Mouse (Mus musculus) right cerebral cortex, adult 2 months (tissue): Measurements from ENCODE around the gene Ankrd66.

Experiments used
- DNase-seq, 2 experiments: peaks; one replicate each; pipeline ENCODE4 v3.0.0; 2021 to 2022; ENCODE audit warnings: low spot score in 2 of 2

Ankrd66 gene

DNA sequence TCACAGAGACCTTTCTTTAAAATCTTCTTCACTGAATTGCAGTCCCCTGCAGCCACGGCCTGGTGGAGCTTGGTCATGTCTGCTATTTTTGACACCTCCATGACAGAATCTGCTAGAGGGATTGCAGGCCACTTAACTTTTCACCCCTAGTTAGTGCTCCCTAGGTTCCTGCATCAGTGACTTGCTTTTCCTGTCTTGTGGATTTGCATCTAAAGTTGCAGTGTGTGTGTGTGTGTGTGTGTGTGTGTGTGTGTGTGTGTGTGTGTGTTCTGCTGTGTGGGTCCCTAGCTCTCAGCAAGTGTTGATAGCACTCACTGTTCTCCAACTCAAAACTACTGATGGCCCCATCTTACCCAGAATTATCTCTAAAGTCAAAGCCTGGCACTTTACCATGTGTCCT is at the start of gene Ankrd66:
Ankrd66 (minus strand) TSS at position 101 of the 400 bp plus-strand sequence.
- no peak for DNase-seq

DNA sequence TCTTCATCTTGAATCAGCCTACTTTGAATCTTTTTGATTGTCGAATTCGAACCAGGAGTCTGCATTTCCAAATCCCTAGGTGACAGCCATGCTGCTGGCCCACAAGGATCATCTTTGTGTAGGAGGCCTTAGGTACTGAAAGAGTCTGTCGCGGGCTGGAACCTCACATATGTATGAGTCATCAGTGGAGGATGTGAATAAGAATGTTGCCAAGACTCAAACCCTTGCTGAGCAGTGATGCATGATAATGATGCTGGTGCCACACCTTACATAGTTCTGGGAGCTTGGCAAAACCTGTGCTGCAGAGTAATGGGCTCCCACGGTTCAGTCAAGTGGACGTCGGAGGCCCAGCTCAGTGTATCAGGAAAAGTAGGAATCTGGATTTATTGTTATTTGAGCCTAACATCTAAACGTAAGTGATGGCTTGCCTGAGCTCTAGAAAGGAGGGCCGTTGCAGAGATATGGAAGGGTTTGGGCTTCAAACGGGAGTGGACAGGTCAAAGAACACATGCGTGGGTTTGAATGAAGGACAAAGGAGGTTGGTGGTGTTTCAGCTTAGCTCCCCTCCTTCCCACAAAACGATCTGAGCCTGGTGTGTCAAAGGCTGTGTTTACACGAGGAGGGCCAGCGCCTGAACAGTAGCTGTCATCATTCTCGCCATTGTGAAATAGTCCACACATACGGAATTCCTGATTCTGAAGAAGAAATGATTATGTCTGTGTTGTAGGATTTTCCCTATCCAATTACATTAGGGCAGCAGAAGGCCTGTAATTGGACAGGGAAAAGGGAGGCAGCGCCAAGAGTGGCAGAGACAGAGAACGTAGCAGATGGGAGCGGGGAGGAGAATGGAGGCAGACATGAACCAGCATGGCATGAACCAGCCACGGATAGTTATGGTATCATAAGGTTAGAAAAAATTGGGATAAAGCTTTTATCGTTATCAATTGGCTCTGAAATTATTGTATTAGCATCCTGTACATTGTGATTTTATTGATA is 49.2 kb upstream of the Ankrd66 start:
- DNase-seq, result peak; percentile 37 to 47

DNA sequence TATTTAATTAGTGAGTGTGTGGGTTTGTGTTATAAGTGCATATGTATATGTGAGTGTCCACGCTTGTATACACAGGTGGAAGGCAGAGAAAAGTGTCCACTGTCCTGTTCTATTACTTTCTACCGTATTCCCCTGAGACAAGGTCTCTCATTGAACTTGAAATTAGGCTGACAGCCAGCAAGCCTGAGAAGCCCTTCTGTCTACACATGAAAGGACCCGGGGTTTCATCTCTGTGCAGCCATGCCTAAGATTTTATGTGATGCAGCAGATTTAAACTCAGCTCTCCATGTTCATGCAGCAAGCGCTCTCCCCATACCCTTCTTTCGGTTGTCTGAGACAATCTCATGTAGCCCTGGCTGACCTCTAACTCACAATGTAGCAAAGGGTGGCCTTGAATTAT is 47.1 kb upstream of the Ankrd66 start:
- no peak for DNase-seq

DNA sequence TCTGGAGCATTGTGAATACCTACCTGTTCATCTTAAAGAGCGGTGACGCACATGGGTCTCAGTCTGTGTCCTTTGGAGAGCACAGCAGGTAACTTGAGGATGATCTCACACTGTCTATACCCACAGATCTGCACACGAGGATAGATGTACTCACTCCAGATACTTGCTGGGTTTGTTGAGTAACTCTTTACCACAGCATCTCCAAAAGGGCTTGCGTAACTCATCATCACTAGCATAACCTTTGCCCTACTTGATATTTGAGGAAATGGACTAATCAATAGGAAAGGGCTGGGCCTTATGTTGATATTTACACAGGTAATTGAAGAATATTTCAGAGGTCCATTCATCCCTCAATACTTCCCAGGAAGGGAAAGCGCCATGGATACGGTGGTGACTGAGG is 46.3 kb upstream of the Ankrd66 start:
- DNase-seq, result no peak

DNA sequence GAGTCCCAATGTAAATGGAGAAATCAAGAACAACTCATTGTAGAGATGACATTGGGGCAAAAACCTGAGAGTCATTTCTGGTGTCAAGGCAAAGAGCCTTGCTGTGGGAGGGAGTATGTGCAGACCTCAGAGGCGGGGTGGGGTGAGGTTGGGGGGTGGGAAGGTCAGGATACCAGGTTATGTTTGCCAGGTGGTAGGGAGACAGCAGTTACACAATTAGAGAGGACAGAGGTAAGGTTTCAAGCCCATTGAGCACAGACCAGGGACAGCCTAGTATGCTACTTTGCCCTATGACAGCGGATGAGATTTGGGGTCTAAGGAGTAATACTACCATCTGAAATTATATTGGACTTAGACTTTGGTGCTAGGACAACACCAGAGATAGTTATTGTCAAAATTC is 43.8 kb upstream of the Ankrd66 start:
- no peak for DNase-seq

DNA sequence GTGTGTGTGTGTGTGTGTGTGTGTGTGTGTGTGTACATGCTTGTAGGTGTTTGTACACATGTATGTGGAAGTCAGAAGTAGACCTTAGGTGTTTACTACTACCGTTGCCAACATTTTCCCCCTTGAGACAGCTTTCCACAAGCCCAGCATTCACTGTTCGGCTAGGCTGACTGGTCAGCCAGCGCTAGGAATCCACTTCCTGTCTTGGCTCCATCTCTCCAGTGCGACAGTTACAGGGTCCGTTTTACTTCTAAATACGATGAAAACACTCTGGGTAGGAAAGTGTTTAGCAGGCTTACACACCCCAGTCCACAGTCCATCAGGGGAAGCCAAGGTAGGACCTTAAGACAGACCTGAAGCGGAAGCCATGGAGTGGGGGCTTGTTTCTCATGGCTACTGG is 41.3 kb upstream of the Ankrd66 start:
- no peak for DNase-seq

DNA sequence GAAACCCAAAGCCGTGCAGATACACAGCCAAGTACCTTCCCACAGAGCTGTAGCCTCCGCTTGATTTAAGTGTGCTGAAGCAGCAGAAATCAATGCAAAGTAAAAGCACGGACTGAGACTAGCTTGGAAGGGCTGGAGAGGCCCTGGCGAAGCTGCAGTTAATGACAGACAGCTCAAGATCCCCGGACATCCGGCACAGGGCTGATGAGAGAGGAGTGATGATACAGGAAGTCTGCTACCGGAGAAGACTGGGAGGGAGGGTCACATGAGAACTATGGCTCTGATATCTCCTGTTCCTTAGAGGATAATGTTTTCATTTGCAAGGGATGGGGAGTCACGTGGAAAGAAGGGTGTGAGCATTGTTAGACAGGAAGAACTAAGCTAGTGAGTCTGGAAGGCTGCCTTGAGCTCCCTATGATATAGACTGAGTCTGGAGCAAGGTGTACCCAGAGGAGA is 37.6 kb upstream of the Ankrd66 start:
- peak; percentile 12 for DNase-seq

DNA sequence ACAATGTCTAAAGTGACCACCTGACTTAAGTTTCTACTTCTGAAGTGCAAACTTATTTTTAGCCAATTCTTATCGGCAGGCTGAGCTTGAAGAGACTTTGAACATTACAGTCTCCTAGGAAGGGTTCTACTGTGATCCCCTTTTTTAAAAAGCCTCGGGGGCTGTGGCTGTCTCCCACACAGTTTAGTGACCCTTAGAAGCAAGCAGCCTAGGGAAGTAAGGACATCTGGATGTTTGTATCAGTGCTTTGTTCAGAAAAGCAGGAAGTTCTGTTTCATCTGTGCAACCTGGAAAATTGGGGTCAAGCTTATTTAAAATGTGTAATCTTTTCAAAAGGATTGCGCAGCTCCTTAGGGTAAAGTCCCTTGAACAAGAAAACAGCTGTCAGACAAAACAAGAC is 37.0 kb upstream of the Ankrd66 start:
- no peak for DNase-seq

DNA sequence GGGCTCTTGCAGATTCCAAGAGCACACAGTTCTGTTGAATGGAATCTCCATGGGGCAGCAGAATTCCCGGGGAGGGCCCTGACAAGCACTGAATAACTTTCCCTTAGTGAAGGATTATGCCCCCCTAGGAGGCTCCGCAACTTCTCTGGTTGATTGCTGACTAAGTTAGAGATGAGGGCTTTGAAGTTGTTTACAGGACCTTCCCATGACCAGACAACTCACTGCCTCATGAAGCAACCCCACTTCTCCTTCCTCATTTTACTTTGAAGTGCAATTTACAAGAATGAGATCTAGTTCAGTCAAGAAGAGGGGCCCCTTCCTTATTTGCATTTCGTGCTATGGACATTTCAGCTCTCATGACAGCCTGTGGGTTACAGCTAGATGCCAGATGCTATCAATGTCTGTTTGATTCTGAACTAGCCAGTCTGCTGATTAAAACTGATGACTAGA is 30.2 kb upstream of the Ankrd66 start:
- no peak for DNase-seq

DNA sequence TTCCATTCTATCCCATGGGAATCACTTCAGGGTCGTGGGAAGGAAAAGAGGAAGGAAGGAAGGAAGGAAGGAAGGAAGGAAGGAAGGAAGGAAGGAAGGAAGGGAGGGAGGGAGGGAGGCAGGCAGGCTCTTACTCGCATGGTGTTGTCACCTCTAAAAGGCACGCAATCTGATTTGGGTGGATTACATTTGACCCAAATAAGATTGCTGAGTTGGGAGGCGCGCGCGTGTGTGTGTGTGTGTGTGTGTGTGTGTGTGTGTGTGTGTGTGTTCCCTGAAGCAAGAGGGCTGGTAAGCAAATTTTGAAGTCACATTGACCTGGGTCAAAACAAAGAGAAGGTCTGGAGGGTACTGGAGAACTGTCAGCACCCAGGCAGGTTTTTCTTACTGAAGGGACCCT is 25.8 kb upstream of the Ankrd66 start:
- DNase-seq, result no peak

DNA sequence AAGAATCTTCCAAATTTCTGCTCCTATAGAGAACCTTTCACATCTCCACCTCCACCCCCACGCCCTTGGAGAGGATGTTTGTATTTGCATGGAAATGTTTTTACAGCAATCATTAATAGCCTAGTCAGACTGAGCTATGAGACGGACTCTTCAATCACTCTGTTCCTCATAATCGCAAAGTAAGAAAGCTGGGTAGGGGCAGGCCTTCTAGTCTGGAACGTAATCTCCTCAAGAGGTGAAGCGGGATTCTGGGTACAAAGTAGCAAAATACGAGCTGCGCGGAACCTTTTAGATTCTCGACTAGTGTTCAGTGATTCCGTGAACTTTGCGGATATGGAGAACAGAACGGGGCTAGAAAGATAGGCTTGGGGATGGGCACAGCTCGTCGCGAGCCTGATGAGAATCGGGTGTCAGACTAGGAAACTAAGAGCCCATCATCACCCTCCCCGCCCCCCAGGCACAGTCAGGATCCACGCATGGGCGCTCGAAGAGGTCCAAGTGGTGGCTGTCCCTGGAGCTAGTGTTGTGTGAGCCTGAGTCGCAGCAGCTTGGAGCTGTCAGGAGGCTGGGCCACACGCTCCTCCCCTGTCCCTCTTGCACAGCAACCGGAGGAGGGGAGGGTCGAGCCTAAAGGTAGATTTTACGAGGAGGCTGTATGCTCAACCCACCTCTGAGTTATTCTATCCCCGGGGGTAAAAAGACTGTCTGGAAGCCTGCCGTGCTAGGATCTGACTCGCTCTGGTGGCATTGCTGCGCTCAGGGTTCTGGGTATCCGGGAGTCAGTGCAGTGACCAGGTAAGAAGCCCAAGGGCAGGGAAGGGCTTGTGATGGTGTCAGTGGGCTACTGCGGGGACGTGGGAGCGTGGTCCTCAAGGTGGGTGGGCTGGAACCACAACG is 24.8 kb upstream of the Ankrd66 start, which contains the start of gene Pla2g7:
Pla2g7 (plus strand) TSS at position 107 of the 897 bp plus-strand sequence.
- DNase-seq, result peak; percentile 51 to 70

DNA sequence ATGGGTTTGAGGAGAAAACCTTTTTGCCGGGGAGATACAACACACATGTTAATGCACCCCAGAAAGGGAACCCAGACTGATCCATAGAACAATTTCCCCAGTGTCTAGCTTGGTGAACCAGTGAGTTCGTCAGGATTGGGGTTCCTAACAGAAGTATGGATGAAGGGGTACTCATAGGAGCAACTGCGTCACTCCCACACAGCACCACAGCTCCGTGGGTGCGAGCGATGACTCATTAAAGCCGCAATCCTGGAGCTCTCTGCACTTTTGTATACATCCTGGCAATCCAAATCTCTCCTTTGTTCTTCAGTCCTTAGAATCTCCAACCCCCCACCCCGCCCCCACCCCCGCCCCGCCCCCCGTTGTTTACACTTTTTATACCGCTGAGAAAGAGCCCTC is 24.2 kb upstream of the Ankrd66 start:
- DNase-seq, result peak; percentile 55 to 60

DNA sequence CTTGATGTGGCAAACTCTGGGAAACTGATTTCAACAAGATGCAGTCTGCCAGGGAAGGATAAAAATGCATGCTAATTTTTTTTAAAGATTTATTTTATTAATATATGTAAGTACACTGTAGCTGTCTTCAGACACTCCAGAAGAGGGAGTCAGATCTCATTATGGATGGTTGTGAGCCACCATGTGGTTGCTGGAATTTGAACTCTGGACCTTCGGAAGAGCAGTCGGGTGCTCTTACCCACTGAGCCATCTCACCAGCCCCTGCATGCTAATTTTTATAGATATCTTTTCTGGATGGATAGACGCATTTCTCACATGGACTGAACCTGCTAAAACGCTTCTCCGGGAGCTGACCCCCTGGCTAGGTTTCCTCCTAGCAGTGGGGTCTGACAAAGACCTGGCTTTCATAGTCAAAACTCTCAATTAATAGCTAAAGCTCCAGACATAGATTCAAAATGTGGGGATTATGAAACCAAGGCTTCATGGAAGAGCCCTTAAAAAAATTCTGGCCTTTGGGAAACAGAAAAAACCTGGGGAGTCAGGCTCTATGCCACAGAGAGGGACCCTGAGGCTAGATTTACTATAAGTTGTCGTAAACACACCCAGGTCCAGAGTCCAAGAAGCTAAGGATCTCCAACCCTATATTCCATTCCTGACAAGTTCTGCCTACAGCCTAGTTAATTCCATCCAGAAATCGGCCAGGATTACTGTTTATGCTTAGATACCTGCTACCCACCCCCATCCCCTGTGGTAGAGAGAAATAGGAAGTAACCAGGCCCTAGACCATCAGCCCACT is 20.0 kb upstream of the Ankrd66 start:
- DNase-seq, result no peak

DNA sequence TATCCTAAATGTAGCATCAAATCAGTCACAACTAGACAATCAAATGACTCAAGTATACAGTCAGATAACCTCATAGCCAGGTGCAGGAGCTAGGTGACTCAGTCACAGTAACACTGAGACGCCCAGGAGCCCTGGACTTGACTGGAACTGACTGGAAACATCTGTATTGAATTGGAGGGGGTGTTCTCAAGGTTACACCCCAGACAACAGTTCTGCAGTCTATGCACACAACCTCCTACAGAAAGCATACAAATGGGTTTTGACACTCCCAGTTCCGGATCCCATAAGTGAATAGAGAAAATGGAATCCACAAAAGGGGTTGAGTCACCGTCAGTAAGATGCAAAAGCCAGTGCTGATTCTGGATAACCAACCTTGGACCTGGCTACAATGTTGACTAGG is 15.2 kb upstream of the Ankrd66 start:
- DNase-seq, result no peak

DNA sequence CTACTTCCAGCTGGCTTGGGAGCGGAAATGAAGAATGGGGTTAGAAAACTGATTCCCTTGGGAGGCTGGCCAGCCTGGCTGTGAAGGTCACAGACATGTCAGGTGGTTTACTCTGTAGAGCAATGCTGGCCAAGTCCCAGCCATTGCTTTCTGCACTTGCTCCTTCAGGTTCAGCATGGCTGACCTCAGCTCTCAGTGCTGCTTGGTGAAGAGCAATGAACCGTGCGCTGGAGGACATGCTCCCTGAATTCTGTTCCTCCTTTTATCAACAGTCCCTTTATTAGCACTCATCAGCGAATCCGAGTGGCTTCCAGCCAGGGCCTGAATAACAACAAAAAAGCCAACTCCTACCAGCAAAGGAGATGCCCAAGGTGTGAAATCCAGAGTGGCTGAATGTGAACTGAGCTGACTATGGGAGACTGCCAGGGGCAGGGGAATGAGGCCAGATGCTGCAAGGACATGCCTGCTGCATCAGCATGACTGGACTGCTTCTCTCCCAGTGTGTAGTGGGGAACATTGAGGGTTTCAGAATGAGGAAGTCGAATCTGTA is 14.2 kb upstream of the Ankrd66 start:
- DNase-seq, result peak; percentile 29 to 47

DNA sequence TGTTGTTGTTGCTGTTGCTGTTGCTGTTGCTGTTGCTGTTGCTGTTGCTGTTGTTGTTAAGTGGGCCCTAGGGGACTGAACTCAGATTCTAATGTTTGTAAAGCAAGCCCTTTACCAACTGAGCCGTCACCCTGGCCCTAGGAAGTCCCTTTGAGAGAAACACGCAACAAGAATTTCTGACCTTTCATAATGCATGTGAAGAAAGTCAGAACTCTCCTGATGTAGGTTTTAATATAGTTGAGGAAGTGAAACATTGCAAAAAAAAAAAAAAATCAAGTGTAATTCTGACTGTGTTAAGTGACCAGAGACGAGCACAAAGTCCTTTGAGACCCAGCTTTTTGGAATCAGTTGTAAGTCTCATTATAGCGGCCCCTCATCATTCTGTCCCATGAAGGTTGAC is 13.7 kb upstream of the Ankrd66 start:
- no peak for DNase-seq

DNA sequence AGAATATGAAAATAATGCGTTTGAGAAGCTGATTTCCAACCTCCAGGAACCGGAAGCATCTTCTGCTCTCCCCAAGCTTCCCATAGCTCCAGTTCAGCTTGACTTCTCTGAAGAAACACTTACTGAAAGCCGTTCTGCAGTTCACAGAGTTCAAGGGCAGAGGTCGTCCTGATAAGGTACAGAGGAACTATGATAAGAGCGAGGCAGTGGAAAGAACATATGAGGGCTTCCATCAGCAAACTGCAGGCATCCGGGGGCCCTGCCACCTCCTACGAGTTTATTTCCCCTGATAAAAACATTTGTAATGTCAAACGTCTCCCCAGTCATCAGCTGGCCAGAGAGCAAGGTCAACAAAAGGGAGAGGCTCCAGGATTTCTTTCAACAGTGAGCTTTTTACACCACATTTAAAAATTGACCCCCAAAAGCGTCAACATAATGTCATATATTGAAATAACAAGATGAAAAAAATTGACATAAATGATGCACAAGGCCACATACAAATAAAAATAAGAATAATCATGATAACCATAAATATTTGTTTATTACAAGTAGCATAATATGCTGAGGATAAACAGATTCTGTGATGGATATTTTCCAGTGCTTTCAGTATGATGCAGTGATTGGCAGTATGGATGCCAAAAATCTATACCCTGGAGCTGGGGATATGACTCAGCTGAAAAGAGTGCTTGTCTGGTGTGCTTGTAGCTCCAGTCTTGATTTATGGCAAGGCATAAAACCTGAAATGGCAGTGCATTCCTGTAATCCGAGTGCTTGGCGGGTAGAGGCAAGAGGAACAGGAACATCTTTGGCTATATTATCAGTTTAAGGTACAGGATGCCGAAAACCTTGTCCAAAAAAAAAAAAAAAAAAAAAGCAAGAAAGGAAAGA is 11.3 kb upstream of the Ankrd66 start:
- DNase-seq, result no peak

DNA sequence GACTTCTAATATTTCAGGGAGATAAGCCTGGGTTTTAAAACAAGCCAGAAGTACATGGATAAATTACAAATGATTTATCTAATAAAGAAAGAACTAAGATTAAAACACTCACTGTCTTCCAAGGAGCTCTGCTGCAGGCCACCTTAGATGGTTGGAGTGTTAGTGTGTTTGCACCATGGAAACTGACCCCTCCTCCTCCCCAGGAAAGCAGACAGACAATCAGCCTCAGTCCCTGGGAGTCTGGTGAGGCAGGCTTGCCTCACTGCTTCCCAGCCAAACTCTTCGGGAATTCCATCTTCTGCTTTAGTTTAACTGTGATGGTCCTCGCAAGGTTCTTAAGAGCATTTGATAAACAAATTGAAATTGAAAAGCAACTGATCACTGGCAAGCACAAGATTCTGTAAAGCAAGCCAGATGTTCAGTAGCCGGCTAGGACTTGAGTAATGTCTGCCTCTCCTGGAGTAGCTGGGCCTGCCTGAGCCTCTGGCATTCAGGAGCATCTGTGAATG is 7.7 kb upstream of the Ankrd66 start:
- no peak for DNase-seq

DNA sequence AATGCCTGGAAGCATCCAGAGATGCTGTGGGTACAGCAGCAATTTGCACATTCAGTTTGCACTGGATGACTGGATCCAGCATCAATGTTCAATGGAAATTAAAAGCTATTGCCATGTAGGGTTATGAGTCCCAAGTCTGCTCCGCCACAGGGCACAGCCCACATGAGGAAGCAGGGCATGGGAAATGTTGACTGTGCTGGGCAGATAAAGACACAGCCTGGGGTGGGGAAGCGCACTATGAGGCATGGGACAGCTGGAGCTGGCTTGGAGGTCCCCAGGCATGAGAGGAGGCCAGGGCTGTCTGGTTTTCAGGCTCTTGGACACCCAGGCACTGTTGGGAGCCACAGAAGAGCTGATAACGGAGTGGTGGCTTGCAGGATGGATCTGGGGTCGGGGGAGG is 601 bp upstream of the Ankrd66 start:
- no peak for DNase-seq

DNA sequence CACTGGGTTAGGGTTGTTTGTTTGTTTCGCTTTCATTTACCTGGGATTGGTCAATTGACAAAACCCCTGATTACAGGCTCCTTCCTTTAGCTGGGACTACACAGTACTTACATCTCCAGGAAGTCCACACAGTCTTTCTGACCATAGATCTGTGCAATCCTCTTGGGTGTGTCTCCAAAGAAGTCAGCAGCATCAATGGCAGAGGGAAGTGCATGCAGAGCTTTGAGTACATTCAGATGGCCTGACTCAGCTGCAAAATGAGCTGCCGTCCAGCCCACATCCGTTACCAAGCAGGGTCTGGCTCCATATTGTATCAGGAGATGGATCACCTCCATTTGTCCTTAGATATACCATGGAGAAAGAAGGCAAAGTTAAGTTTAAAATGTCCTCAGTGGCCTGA is 4.7 kb downstream of the Ankrd66 start:
- no peak for DNase-seq
